Mouse (Mus musculus) midbrain, embryonic 16.5 days (tissue): Measurements from ENCODE around the gene Rad51b. TPM values are rescaled to one million over a fixed set of nuclear protein-coding genes. Genes with fewer than 3 reads are reported as not detected.
"Not testable (repeated sequence)": the region's sequence is repeated elsewhere in the genome, so short reads cannot be mapped to it uniquely, and the experiment has no call there.

Source experiments
- ATAC-seq: fragments of 200-750 bp; cut with Nextera tagmentation; 2 replicates; pipeline ENCODE4 v1.8.0; 2017; ENCODE audit warnings: moderate TSS enrichment
- H3K27ac ChIP-seq: fragments of 300-500 bp; sonication (generic); 2 replicates; pipeline ENCODE4 v1.5.1; 2014; ENCODE audit warnings: mild to moderate bottlenecking, low read length, mixed read lengths
- H3K27me3 ChIP-seq: fragments of 300-500 bp; sonication (generic); 2 replicates; pipeline ENCODE4 v1.6.1; 2014; ENCODE audit warnings: low read depth, low read length, mixed read lengths; ENCODE audit not compliant: control insufficient read depth, insufficient read depth
- H3K36me3 ChIP-seq: fragments of 300-500 bp; sonication (generic); 2 replicates; pipeline ENCODE4 v1.6.1; 2014; ENCODE audit warnings: mild to moderate bottlenecking, low read length, moderate library complexity, mixed read lengths; ENCODE audit not compliant: control insufficient read depth, insufficient read depth
- H3K4me1 ChIP-seq: fragments of 300-500 bp; sonication (generic); 2 replicates; pipeline ENCODE4 v1.6.1; 2014; ENCODE audit warnings: mild to moderate bottlenecking, low read length, mixed read lengths; ENCODE audit not compliant: control insufficient read depth, insufficient read depth
- H3K4me2 ChIP-seq: fragments of 300-500 bp; sonication (generic); 2 replicates; pipeline ENCODE4 v1.6.1; 2014; ENCODE audit warnings: mild to moderate bottlenecking, low read length, mixed read lengths
- H3K4me3 ChIP-seq: fragments of 300-500 bp; sonication (generic); 2 replicates; pipeline ENCODE4 v1.5.1; 2014; ENCODE audit warnings: low read depth, mild to moderate bottlenecking, low read length, moderate library complexity, mixed read lengths
- H3K9ac ChIP-seq: fragments of 300-500 bp; sonication (generic); 2 replicates; pipeline ENCODE4 v1.6.1; 2014; ENCODE audit warnings: low read depth, low read length, mixed read lengths
- H3K9me3 ChIP-seq: fragments of 300-500 bp; sonication (generic); replicated peaks from 2 replicates; pipeline ENCODE4 v1.6.1; 2014; ENCODE audit warnings: mild to moderate bottlenecking, low read length, mixed read lengths; ENCODE audit not compliant: control insufficient read depth, poor library complexity, severe bottlenecking
- WGBS: fragments of 180-500 bp; shearing (Covaris S2); extraction: QIAGEN DNeasy Blood & Tissue Kit; methylation state at CpG from one replicate; pipeline ENCODE4 v1.1.7; 2014; 5-methylcytosine and 5-hydroxymethylcytosine counted together
- polyA plus RNA-seq: library from polyadenylated mRNA; unstranded; fragments of >200 nt; fragmentation: Nextera tagmentation; extraction: Ambion mirVana; gene quantifications from 2 replicates; pipeline ENCODE4 v1.2.1, GENCODE M21; 2015

The Rad51b gene
- polyA plus RNA-seq, 1 experiment from 2014 or later: 1.5 TPM

DNA sequence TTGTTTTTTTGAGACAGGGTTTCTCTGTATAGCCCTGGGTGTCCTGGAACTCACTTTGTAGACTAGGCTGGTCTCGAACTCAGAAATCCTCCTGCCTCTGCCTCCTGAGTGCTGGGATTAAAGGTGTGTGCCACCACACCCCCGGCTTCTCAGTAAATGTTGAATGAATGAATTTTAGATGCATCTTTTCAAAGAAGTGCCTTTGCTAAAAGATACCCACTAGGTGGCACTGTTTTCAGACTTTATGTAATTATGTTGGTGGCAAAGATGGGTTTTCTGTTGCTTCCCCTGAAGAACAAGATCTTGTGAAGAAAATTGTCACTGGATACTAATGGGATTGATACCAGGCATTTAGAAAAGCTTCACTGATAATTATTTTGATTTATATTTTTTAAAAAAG is 25.5 kb downstream of the Rad51b start:
- not testable (repeated sequence) for H3K4me2 ChIP-seq, ATAC-seq, H3K36me3 ChIP-seq, H3K9me3 ChIP-seq, H3K9ac ChIP-seq, H3K27ac ChIP-seq, H3K4me3 ChIP-seq, H3K27me3 ChIP-seq, H3K4me1 ChIP-seq
- WGBS: 66% methylated on average over 2 of the region's 2 CpGs

- Histone ChIP-seq H3K4me1 (no peaks in the 10 kb centered on the region), H3K4me2 (no peak overlapping the region), H3K27ac (no peak overlapping the region), H3K9me3 (no peaks in the 10 kb centered on the region), H3K9ac (no peak overlapping the region), H3K4me3 (no peak overlapping the region), H3K36me3 (no peaks in the 10 kb centered on the region), H3K27me3 (no peaks in the 10 kb centered on the region)
- 71% methylated on average over 2 of the region's 2 CpGs for WGBS
- no peak for ATAC-seq
Observed at GRCm38 (mm10) chr12:79326236-79326635, 29.2 kb downstream of the Rad51b start.

DNA sequence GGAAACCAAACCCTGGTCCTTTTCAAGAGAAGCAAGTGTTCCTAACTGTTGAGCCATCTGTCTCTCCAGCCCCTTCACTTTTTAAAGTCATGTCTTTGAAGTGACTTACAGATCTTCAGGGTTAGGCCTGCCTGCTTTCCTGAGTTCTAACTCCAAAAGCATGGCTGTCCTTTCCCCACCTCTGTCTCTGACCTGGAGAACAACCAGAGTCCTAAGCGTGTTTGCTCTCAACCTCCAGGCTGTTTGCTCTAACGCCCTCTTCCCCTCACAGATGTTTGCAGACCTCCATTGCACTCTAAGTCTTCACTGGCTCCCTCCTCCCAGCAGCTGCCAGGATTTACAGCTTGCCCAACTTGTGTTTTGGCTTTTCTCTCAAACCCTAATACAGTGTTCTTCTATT is 29.7 kb downstream of the Rad51b start:
- 79% methylated on average over 2 of the region's 2 CpGs for WGBS
- no peak for ATAC-seq
- no peaks in the 10 kb centered on the region for H3K9me3 ChIP-seq

DNA sequence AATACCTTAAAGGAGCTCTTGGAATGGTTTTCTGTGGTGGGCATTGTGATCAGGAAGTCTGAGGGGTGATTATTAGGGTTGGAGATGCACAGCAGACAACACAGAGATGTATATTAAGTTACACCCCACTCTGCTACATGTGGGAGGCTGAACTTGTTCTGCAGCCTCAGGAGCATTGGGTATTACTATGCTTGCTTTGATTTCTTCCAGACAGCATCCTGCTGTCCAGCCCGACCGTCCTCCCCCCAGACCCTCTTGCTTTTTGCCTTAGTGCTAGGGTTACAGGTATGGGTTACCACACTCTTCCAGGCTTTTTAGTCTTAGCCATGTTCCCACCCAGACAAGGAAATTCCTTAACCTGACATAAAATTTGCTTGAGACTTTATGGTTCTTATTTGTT is 30.8 kb downstream of the Rad51b start:
- no peak for ATAC-seq
- H3K4me2 ChIP-seq: no peak overlapping the region
- no peaks in the 10 kb centered on the region for H3K36me3 ChIP-seq
- no peak overlapping the region for H3K27ac ChIP-seq
- H3K9ac ChIP-seq: no peak overlapping the region
- WGBS: 81% methylated on average over 2 of the region's 2 CpGs
- H3K4me1 ChIP-seq: no peaks in the 10 kb centered on the region
- H3K4me3 ChIP-seq: no peak overlapping the region
- no peaks in the 10 kb centered on the region for H3K27me3 ChIP-seq
- H3K9me3 ChIP-seq: no peaks in the 10 kb centered on the region

More for the DNA sequence above, 29.7 kb downstream of the Rad51b start:
- H3K9ac ChIP-seq: no peak overlapping the region
- H3K27me3 ChIP-seq: no peaks in the 10 kb centered on the region
- no peak overlapping the region for H3K4me3 ChIP-seq
- no peaks in the 10 kb centered on the region for H3K36me3 ChIP-seq
- H3K4me2 ChIP-seq: no peak overlapping the region
- H3K27ac ChIP-seq: no peak overlapping the region
- no peaks in the 10 kb centered on the region for H3K4me1 ChIP-seq

DNA sequence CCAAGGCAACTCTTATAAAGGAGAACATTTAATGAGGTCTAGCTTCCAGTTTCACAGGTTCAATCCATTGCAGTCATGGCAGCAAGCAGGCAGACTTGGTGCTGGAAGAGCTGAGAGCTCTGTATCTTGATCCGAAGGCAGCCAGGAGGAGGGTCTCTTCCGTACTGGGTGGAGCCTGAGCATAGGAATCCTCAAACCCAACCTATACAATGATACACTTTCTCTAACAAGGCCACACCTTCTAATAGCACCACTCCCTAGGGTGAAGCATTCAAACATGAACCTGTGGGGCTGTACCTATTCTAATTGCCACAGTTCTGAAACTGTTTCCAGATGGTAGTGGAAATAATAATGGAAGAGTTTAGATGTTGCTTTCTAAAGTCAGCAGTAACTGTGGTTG is 33.5 kb downstream of the Rad51b start:
- H3K27ac ChIP-seq: no peak overlapping the region
- WGBS: 89% methylated on average over 2 of the region's 2 CpGs
- no peak for ATAC-seq
- no peaks in the 10 kb centered on the region for H3K4me1 ChIP-seq
- H3K4me2 ChIP-seq: no peak overlapping the region
- H3K9ac ChIP-seq: no peak overlapping the region
- no peaks in the 10 kb centered on the region for H3K36me3 ChIP-seq
- no peaks in the 10 kb centered on the region for H3K27me3 ChIP-seq
- no peak overlapping the region for H3K4me3 ChIP-seq
- peaks cover 4% of the 10 kb centered on the region; the same call in 1 of the 2 replicates for H3K9me3 ChIP-seq

- no peaks in the 10 kb centered on the region for H3K27me3 ChIP-seq
- 86% methylated on average over 4 of the region's 4 CpGs for WGBS
- no peak overlapping the region for H3K4me2 ChIP-seq
- no peak overlapping the region for H3K9ac ChIP-seq
- H3K36me3 ChIP-seq: no peaks in the 10 kb centered on the region
- H3K4me3 ChIP-seq: no peak overlapping the region
- no peak overlapping the region for H3K27ac ChIP-seq
- H3K4me1 ChIP-seq: no peaks in the 10 kb centered on the region
- ATAC-seq: no peak
- peaks cover 4% of the 10 kb centered on the region; the same call in 1 of the 2 replicates for H3K9me3 ChIP-seq
Observed at GRCm38 (mm10) chr12:79331722-79332121, 34.6 kb downstream of the Rad51b start.

GRCm38 (mm10) chr12:79338791-79339190 is 41.7 kb downstream of the Rad51b start:
- WGBS: 88% methylated on average over 8 of the region's 8 CpGs
- Histone ChIP-seq H3K27me3 (no peaks in the 10 kb centered on the region), H3K36me3 (no peaks in the 10 kb centered on the region), H3K4me2 (no peak overlapping the region), H3K4me3 (no peak overlapping the region), H3K27ac (no peak overlapping the region), H3K9ac (no peak overlapping the region), H3K4me1 (no peaks in the 10 kb centered on the region), H3K9me3 (peaks cover 4% of the 10 kb centered on the region; the same call in 1 of the 2 replicates)
- ATAC-seq: no peak

- H3K9ac ChIP-seq: no peak overlapping the region
- H3K4me1 ChIP-seq: no peaks in the 10 kb centered on the region
- H3K36me3 ChIP-seq: no peaks in the 10 kb centered on the region
- H3K4me2 ChIP-seq: no peak overlapping the region
- no peaks in the 10 kb centered on the region for H3K27me3 ChIP-seq
- no peak for ATAC-seq
- no peak overlapping the region for H3K27ac ChIP-seq
- WGBS: 80% methylated on average over 6 of the region's 6 CpGs
- no peaks in the 10 kb centered on the region for H3K9me3 ChIP-seq
- no peak overlapping the region for H3K4me3 ChIP-seq
Observed at GRCm38 (mm10) chr12:79340513-79340912, 43.4 kb downstream of the Rad51b start.

DNA sequence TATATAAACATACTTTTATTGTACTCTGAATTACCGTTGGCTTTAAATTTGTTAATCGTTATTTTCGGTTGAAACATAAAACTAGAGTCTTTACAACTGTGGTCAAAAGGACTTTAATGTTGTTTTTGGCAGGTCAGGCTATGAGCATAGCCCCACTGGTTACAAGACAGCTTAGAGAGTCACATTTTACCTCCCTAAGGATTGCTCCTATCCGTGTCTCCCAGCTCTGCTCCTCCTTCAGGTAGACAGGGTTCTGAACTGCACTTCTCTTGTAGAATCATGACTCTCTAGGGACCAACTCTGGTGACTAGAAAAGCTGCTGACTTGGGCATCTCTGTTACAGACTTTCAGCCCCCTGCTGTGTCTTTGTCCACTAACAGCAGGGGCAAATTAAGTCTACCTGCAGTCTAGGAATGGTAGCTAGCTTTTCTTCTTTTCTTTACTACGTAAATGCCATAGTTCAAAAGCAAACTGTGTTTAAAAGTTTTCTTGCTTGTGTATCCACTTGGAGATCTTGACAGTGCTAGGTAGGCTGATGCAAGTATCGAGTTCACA is 44.3 kb downstream of the Rad51b start:
- WGBS: 62% methylated on average over 6 of the region's 6 CpGs
- Histone ChIP-seq H3K36me3 (no peaks in the 10 kb centered on the region), H3K9ac (no peak overlapping the region), H3K27me3 (no peaks in the 10 kb centered on the region), H3K27ac (no peak overlapping the region), H3K4me2 (no peak overlapping the region), H3K4me1 (no peaks in the 10 kb centered on the region), H3K4me3 (no peak overlapping the region), H3K9me3 (no peaks in the 10 kb centered on the region)
- ATAC-seq: no peak
